Mouse (Mus musculus) forebrain, embryonic 16.5 days (tissue): ENCODE measurements at regions not wholly inside any gene's neighbourhood (a gene's known extent, or its start where the extent isn't known, plus 50 kb on each side); places are given as distances from the start of the nearest gene placed in this dataset.
"Not testable (repeated sequence)": the region's sequence is repeated elsewhere in the genome, so short reads cannot be mapped to it uniquely, and the experiment has no call there.

Experiments used
- ATAC-seq: fragments of 200-750 bp; cut with Nextera tagmentation; 2 replicates; pipeline ENCODE4 v1.8.0; 2017; ENCODE audit warnings: mild to moderate bottlenecking, moderate library complexity
- H3K27ac ChIP-seq: fragments of 300-500 bp; sonication (generic); 2 replicates; pipeline ENCODE4 v1.5.1; 2014; ENCODE audit warnings: low read length, control low read depth
- H3K27me3 ChIP-seq: fragments of 300-500 bp; sonication (generic); replicated peaks from 2 replicates; pipeline ENCODE4 v1.6.1; 2014; ENCODE audit warnings: low read length; ENCODE audit not compliant: control insufficient read depth, insufficient read depth
- H3K36me3 ChIP-seq: fragments of 300-500 bp; sonication (generic); 2 replicates; pipeline ENCODE4 v1.6.1; 2014; ENCODE audit not compliant: control insufficient read depth, insufficient read depth
- H3K4me1 ChIP-seq: fragments of 300-500 bp; sonication (generic); replicated peaks from 2 replicates; pipeline ENCODE4 v1.6.1; 2014; ENCODE audit warnings: low read length; ENCODE audit not compliant: control insufficient read depth, insufficient read depth
- H3K4me2 ChIP-seq: fragments of 300-500 bp; sonication (generic); 2 replicates; pipeline ENCODE4 v1.6.1; 2014; ENCODE audit warnings: mild to moderate bottlenecking, low read length, control low read depth
- H3K4me3 ChIP-seq: fragments of 300-500 bp; sonication (generic); replicated peaks from 2 replicates; pipeline ENCODE4 v1.5.1; 2014; ENCODE audit warnings: mild to moderate bottlenecking, low read length, control low read depth
- H3K9ac ChIP-seq: fragments of 300-500 bp; sonication (generic); replicated peaks from 2 replicates; pipeline ENCODE4 v1.6.1; 2014; ENCODE audit warnings: low read depth, low read length, control low read depth
- H3K9me3 ChIP-seq: fragments of 300-500 bp; sonication (generic); 2 replicates; pipeline ENCODE4 v1.6.1; 2016; ENCODE audit warnings: low read length; ENCODE audit not compliant: control insufficient read depth
- WGBS: fragments of 180-500 bp; shearing (Covaris S2); extraction: QIAGEN DNeasy Blood & Tissue Kit; methylation state at CpG from one replicate; pipeline ENCODE4 v1.1.7; 2014; 5-methylcytosine and 5-hydroxymethylcytosine counted together

GRCm38 (mm10) chr11:15981547-15981946 lies 276.0 kb upstream of the Vstm2a start:
- H3K4me3 ChIP-seq: no peak overlapping the region
- H3K9ac ChIP-seq: no peak overlapping the region
- no peaks in the 10 kb centered on the region for H3K27me3 ChIP-seq
- no peak overlapping the region for H3K4me2 ChIP-seq
- no peaks in the 10 kb centered on the region for H3K4me1 ChIP-seq
- WGBS: 74% methylated on average over 5 of the region's 5 CpGs
- ATAC-seq: peak; percentile 68
- H3K27ac ChIP-seq: no peak overlapping the region
- H3K9me3 ChIP-seq: no peaks in the 10 kb centered on the region
- H3K36me3 ChIP-seq: no peaks in the 10 kb centered on the region

DNA sequence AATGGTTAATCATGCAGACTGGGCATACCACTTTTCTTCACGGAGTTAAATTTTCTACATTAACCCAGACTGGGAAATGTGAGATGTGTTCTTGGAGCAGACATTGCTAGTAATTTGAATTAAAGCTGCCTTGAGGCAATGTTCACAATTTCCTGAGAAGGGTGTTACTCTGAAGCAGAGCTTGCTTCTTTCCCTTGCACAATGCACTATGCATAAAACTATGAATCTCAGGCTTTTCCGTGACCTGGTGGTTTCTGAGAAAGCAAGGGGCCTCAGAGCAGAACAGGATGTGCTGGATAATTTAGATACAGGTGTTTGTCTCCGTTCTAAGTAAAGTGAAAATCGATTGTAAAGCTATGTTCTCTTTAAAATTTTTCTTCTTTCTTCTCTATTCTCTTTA lies 273.0 kb upstream of the Vstm2a start:
- H3K36me3 ChIP-seq: no peaks in the 10 kb centered on the region
- no peaks in the 10 kb centered on the region for H3K9me3 ChIP-seq
- H3K9ac ChIP-seq: no peak overlapping the region
- no peak overlapping the region for H3K27ac ChIP-seq
- no peak overlapping the region for H3K4me2 ChIP-seq
- H3K4me3 ChIP-seq: no peak overlapping the region
- no peaks in the 10 kb centered on the region for H3K4me1 ChIP-seq
- WGBS: 73% methylated on average over 4 of the region's 4 CpGs
- no peak for ATAC-seq
- H3K27me3 ChIP-seq: no peaks in the 10 kb centered on the region

DNA sequence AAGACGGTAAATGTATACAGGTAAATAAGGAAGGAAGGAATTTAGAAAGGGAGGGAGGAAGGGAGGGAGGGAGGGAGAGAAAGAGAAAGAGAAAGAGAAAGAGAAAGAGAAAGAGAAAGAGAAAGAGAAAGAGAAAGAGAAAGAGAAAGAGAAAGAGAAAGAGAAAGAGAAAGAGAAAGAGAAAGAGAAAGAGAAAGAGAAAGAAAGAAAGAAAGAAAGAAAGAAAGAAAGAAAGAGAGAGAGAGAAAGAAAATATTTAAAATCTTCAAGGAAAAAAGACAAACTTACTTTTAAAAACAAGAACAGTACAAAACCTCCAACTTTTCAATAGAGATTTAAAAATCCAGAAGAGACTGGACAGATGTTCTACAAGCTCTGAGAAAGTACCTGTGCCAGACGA lies 261.1 kb upstream of the Vstm2a start:
- not testable (repeated sequence) for H3K27me3 ChIP-seq, H3K4me3 ChIP-seq
- WGBS: 86% methylated on average over 2 of the region's 2 CpGs

DNA sequence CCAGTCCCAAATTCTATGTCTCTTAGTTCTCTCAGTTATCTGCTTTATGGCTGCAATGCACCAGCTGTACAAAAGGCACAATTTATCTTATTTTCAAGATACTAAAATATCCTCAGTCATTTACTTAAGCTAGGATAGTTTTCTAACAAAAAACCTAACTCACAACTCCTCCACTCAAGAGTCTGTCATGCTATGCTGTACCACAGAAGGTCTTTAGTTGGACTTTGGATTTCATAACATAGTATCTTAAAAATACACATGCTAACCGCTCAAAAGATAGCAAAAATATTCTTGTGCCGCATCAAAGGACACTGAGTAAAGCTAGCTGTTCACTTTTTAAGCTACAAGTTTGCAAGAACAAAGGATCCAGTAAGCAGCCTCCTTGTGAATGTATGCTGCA lies 255.6 kb upstream of the Vstm2a start:
- Histone ChIP-seq H3K4me2 (no peak overlapping the region), H3K9ac (no peak overlapping the region), H3K36me3 (no peaks in the 10 kb centered on the region), H3K27me3 (no peaks in the 10 kb centered on the region), H3K4me3 (no peak overlapping the region), H3K27ac (no peak overlapping the region), H3K4me1 (no peaks in the 10 kb centered on the region), H3K9me3 (no peaks in the 10 kb centered on the region)
- no peak for ATAC-seq
- 90% methylated on average over 2 of the region's 2 CpGs for WGBS

More for the DNA sequence above, 261.1 kb upstream of the Vstm2a start:
- not testable (repeated sequence) for ATAC-seq, H3K9ac ChIP-seq, H3K9me3 ChIP-seq, H3K4me1 ChIP-seq, H3K36me3 ChIP-seq, H3K27ac ChIP-seq, H3K4me2 ChIP-seq
